Mouse (Mus musculus): ENCODE data around the gene Arntl. TPM values are rescaled to one million over a fixed set of nuclear protein-coding genes. Genes with fewer than 3 reads are reported as not detected.
A peak's percentile ranks its signal among the peaks of the same experiment; 100 is the strongest.

Gene Arntl
- polyA plus RNA-seq, 1 experiment from 2014 or later = 9.2 TPM

- Histone ChIP-seq H3K4me3 (ENCODE audit: low read depth, low read length) (no peak overlapping the region), H3K9ac (ENCODE audit: low read length) (no peak overlapping the region), H3K4me2 (ENCODE audit: low read depth, low read length, severe bottlenecking) (no peak overlapping the region), H3K36me3 (ENCODE audit: control insufficient read depth, insufficient read depth, low read length) (no peaks in the 10 kb centered on the region), H3K27ac (ENCODE audit: low read depth, low read length) (no peak overlapping the region), H3K27me3 (ENCODE audit: control insufficient read depth, insufficient read depth, low read length) (no peaks in the 10 kb centered on the region), H3K4me1 (replicated peaks; ENCODE audit: control insufficient read depth, insufficient read depth, low read length) (no peaks in the 10 kb centered on the region), H3K9me3 (ENCODE audit: control insufficient read depth, low read length) (no peaks in the 10 kb centered on the region)
- 75% methylated on average over 2 of the region's 2 CpGs for WGBS
- ATAC-seq (replicated peaks; ENCODE audit: low FRiP score) = no peak
- DNase-seq (ENCODE audit: low spot score) = no peak
Observed at GRCm38 (mm10) chr7:113279246-113279645, 72.0 kb downstream of the Arntl start.

GRCm38 (mm10) chr7:113285405-113285804 is 78.1 kb downstream of the Arntl start:
- DNase-seq (ENCODE audit: low spot score) = no peak
- H3K9me3 ChIP-seq (ENCODE audit: control insufficient read depth, low read length) = no peaks in the 10 kb centered on the region
- no peaks in the 10 kb centered on the region for H3K36me3 ChIP-seq (ENCODE audit: control insufficient read depth, insufficient read depth, low read length)
- no peaks in the 10 kb centered on the region for H3K27me3 ChIP-seq (ENCODE audit: control insufficient read depth, insufficient read depth, low read length)
- H3K27ac ChIP-seq (ENCODE audit: low read depth, low read length) = no peak overlapping the region
- no peak overlapping the region for H3K4me2 ChIP-seq (ENCODE audit: low read depth, low read length, severe bottlenecking)
- H3K4me3 ChIP-seq (ENCODE audit: low read depth, low read length) = no peak overlapping the region
- no peak overlapping the region for H3K9ac ChIP-seq (ENCODE audit: low read length)
- ATAC-seq (replicated peaks; ENCODE audit: low FRiP score) = no peak
- 88% methylated on average over 2 of the region's 2 CpGs for WGBS
- H3K4me1 ChIP-seq (replicated peaks; ENCODE audit: control insufficient read depth, insufficient read depth, low read length) = no peaks in the 10 kb centered on the region

- Histone ChIP-seq H3K36me3 (ENCODE audit: control insufficient read depth, insufficient read depth, low read length) (no peaks in the 10 kb centered on the region), H3K4me3 (ENCODE audit: low read depth, low read length) (no peak overlapping the region), H3K9me3 (ENCODE audit: control insufficient read depth, low read length) (no peaks in the 10 kb centered on the region), H3K27ac (ENCODE audit: low read depth, low read length) (no peak overlapping the region), H3K9ac (ENCODE audit: low read length) (no peak overlapping the region), H3K4me1 (replicated peaks; ENCODE audit: control insufficient read depth, insufficient read depth, low read length) (no peaks in the 10 kb centered on the region), H3K4me2 (ENCODE audit: low read depth, low read length, severe bottlenecking) (no peak overlapping the region), H3K27me3 (ENCODE audit: control insufficient read depth, insufficient read depth, low read length) (no peaks in the 10 kb centered on the region)
- no peak for ATAC-seq (replicated peaks; ENCODE audit: low FRiP score)
- 83% methylated on average over 1 of the region's 1 CpGs for WGBS
- peak; percentile 16 for DNase-seq (ENCODE audit: low spot score)
Observed at GRCm38 (mm10) chr7:113289211-113289610, 81.9 kb downstream of the Arntl start.

GRCm38 (mm10) chr7:113291741-113292140 is 84.5 kb downstream of the Arntl start:
- ATAC-seq (replicated peaks; ENCODE audit: low FRiP score) (no peak), DNase-seq (ENCODE audit: low spot score) (peak; percentile 15)
- Histone ChIP-seq H3K9me3 (ENCODE audit: control insufficient read depth, low read length) (no peaks in the 10 kb centered on the region), H3K27ac (ENCODE audit: low read depth, low read length) (no peak overlapping the region), H3K4me3 (ENCODE audit: low read depth, low read length) (no peak overlapping the region), H3K4me1 (replicated peaks; ENCODE audit: control insufficient read depth, insufficient read depth, low read length) (peaks cover 10% of the 10 kb centered on the region), H3K27me3 (ENCODE audit: control insufficient read depth, insufficient read depth, low read length) (no peaks in the 10 kb centered on the region), H3K4me2 (ENCODE audit: low read depth, low read length, severe bottlenecking) (no peak overlapping the region), H3K9ac (ENCODE audit: low read length) (no peak overlapping the region), H3K36me3 (ENCODE audit: control insufficient read depth, insufficient read depth, low read length) (no peaks in the 10 kb centered on the region)
- WGBS = 84% methylated on average over 5 of the region's 5 CpGs

- no peak overlapping the region for H3K4me3 ChIP-seq (ENCODE audit: low read depth, low read length)
- no peak overlapping the region for H3K4me2 ChIP-seq (ENCODE audit: low read depth, low read length, severe bottlenecking)
- H3K4me1 ChIP-seq (replicated peaks; ENCODE audit: control insufficient read depth, insufficient read depth, low read length) = peaks cover 10% of the 10 kb centered on the region
- WGBS = 82% methylated on average over 4 of the region's 4 CpGs
- H3K27me3 ChIP-seq (ENCODE audit: control insufficient read depth, insufficient read depth, low read length) = no peaks in the 10 kb centered on the region
- no peak overlapping the region for H3K27ac ChIP-seq (ENCODE audit: low read depth, low read length)
- DNase-seq (ENCODE audit: low spot score) = peak; percentile 14
- H3K36me3 ChIP-seq (ENCODE audit: control insufficient read depth, insufficient read depth, low read length) = no peaks in the 10 kb centered on the region
- no peak overlapping the region for H3K9ac ChIP-seq (ENCODE audit: low read length)
- H3K9me3 ChIP-seq (ENCODE audit: control insufficient read depth, low read length) = no peaks in the 10 kb centered on the region
- ATAC-seq (replicated peaks; ENCODE audit: low FRiP score) = no peak
Observed at GRCm38 (mm10) chr7:113292193-113292592, 84.9 kb downstream of the Arntl start.

GRCm38 (mm10) chr7:113294598-113294997 is 87.3 kb downstream of the Arntl start:
- H3K4me3 ChIP-seq (ENCODE audit: low read depth, low read length) = no peak overlapping the region
- no peaks in the 10 kb centered on the region for H3K27me3 ChIP-seq (ENCODE audit: control insufficient read depth, insufficient read depth, low read length)
- 86% methylated on average over 6 of the region's 6 CpGs for whole genome bisulfite sequencing
- H3K36me3 ChIP-seq (ENCODE audit: control insufficient read depth, insufficient read depth, low read length) = no peaks in the 10 kb centered on the region
- peak; percentile 39 for DNase-seq (ENCODE audit: low spot score)
- no peak overlapping the region for H3K4me2 ChIP-seq (ENCODE audit: low read depth, low read length, severe bottlenecking)
- H3K4me1 ChIP-seq (replicated peaks; ENCODE audit: control insufficient read depth, insufficient read depth, low read length) = peaks cover 10% of the 10 kb centered on the region
- no peak overlapping the region for H3K9ac ChIP-seq (ENCODE audit: low read length)
- ATAC-seq (replicated peaks; ENCODE audit: low FRiP score) = no peak
- H3K27ac ChIP-seq (ENCODE audit: low read depth, low read length) = no peak overlapping the region
- H3K9me3 ChIP-seq (ENCODE audit: control insufficient read depth, low read length) = no peaks in the 10 kb centered on the region

GRCm38 (mm10) chr7:113295077-113295890 is 88.0 kb downstream of the Arntl start:
- Histone ChIP-seq H3K9ac (ENCODE audit: low read length) (no peak overlapping the region; the same call in 1 of the 2 replicates), H3K9me3 (ENCODE audit: control insufficient read depth, low read length) (no peaks in the 10 kb centered on the region), H3K36me3 (ENCODE audit: control insufficient read depth, insufficient read depth, low read length) (no peaks in the 10 kb centered on the region), H3K4me3 (ENCODE audit: low read depth, low read length) (no peak overlapping the region), H3K27ac (ENCODE audit: low read depth, low read length) (no peak overlapping the region), H3K4me2 (ENCODE audit: low read depth, low read length, severe bottlenecking) (peak overlapping the region; percentile 18; the same call in 1 of the 2 replicates), H3K4me1 (replicated peaks; ENCODE audit: control insufficient read depth, insufficient read depth, low read length) (peaks cover 10% of the 10 kb centered on the region), H3K27me3 (ENCODE audit: control insufficient read depth, insufficient read depth, low read length) (no peaks in the 10 kb centered on the region)
- DNase-seq (ENCODE audit: low spot score) (peak; percentile 76), ATAC-seq (replicated peaks; ENCODE audit: low FRiP score) (0 out of 2 replicates have a peak, but pooled peaks have one; percentile 49)
- 39% methylated on average over 17 of the region's 17 CpGs for WGBS

- Histone ChIP-seq H3K27me3 (ENCODE audit: control insufficient read depth, insufficient read depth, low read length) (no peaks in the 10 kb centered on the region), H3K36me3 (ENCODE audit: control insufficient read depth, insufficient read depth, low read length) (no peaks in the 10 kb centered on the region), H3K9ac (ENCODE audit: low read length) (no peak overlapping the region), H3K4me2 (ENCODE audit: low read depth, low read length, severe bottlenecking) (no peak overlapping the region), H3K4me3 (ENCODE audit: low read depth, low read length) (no peak overlapping the region), H3K4me1 (replicated peaks; ENCODE audit: control insufficient read depth, insufficient read depth, low read length) (peaks cover 10% of the 10 kb centered on the region), H3K27ac (ENCODE audit: low read depth, low read length) (no peak overlapping the region), H3K9me3 (ENCODE audit: control insufficient read depth, low read length) (no peaks in the 10 kb centered on the region)
- ATAC-seq (replicated peaks; ENCODE audit: low FRiP score) = no peak
- WGBS = 94% methylated on average over 4 of the region's 4 CpGs
- no peak for DNase-seq (ENCODE audit: low spot score)
Observed at GRCm38 (mm10) chr7:113297813-113298212, 90.5 kb downstream of the Arntl start.

- no peak for DNase-seq (ENCODE audit: low spot score)
- WGBS = 68% methylated on average over 3 of the region's 3 CpGs
- H3K4me1 ChIP-seq (replicated peaks; ENCODE audit: control insufficient read depth, insufficient read depth, low read length) = no peaks in the 10 kb centered on the region
Observed at GRCm38 (mm10) chr7:113310136-113310535, 102.9 kb downstream of the Arntl start.

More at GRCm38 (mm10) chr7:113310136-113310535, 102.9 kb downstream of the Arntl start:
- Histone ChIP-seq H3K27ac (ENCODE audit: low read depth, low read length) (no peak overlapping the region), H3K4me3 (ENCODE audit: low read depth, low read length) (no peak overlapping the region), H3K27me3 (ENCODE audit: control insufficient read depth, insufficient read depth, low read length) (no peaks in the 10 kb centered on the region), H3K9ac (ENCODE audit: low read length) (no peak overlapping the region), H3K4me2 (ENCODE audit: low read depth, low read length, severe bottlenecking) (no peak overlapping the region), H3K9me3 (ENCODE audit: control insufficient read depth, low read length) (no peaks in the 10 kb centered on the region), H3K36me3 (ENCODE audit: control insufficient read depth, insufficient read depth, low read length) (no peaks in the 10 kb centered on the region)
- ATAC-seq (replicated peaks; ENCODE audit: low FRiP score) = no peak

Data from forebrain, embryonic 11.5 days (tissue).